Mouse (Mus musculus) hindbrain, embryonic 14.5 days (tissue): ENCODE measurements around the gene Fbn1. TPM values are rescaled to one million over a fixed set of nuclear protein-coding genes. Genes with fewer than 3 reads are reported as not detected.

Experiments
- ATAC-seq: fragments of 200-750 bp; cut with Nextera tagmentation; 2 replicates; pipeline ENCODE4 v1.8.0; 2017; ENCODE audit warnings: moderate number of reproducible peaks, mild to moderate bottlenecking, moderate TSS enrichment, moderate library complexity; ENCODE audit not compliant: low FRiP score
- DNase-seq: peaks from one replicate; pipeline ENCODE4 v3.0.0-alpha.2; 2015; ENCODE audit warnings: low spot score
- H3K27ac ChIP-seq: fragments of 300-500 bp; sonication (generic); 2 replicates; pipeline ENCODE4 v1.5.1; 2014; ENCODE audit warnings: mild to moderate bottlenecking, moderate library complexity
- H3K27me3 ChIP-seq: fragments of 300-500 bp; sonication (generic); 2 replicates; pipeline ENCODE4 v1.6.1; 2014; ENCODE audit warnings: mild to moderate bottlenecking, low read length, mixed read lengths; ENCODE audit not compliant: control insufficient read depth, insufficient read depth
- H3K36me3 ChIP-seq: fragments of 300-500 bp; sonication (generic); replicated peaks from 2 replicates; pipeline ENCODE4 v1.6.1; 2014; ENCODE audit not compliant: control insufficient read depth, insufficient read depth
- H3K4me1 ChIP-seq: fragments of 300-500 bp; sonication (generic); replicated peaks from 2 replicates; pipeline ENCODE4 v1.6.1; 2014; ENCODE audit warnings: antibody characterized with exemption, low read length, mixed read lengths; ENCODE audit not compliant: control insufficient read depth, insufficient read depth
- H3K4me2 ChIP-seq: fragments of 300-500 bp; sonication (generic); replicated peaks from 2 replicates; pipeline ENCODE4 v1.6.1; 2014; ENCODE audit warnings: mild to moderate bottlenecking, moderate library complexity
- H3K4me3 ChIP-seq: fragments of 300-500 bp; sonication (generic); replicated peaks from 2 replicates; pipeline ENCODE4 v1.5.1; 2014; ENCODE audit warnings: mild to moderate bottlenecking, low read length
- H3K9ac ChIP-seq: fragments of 300-500 bp; sonication (generic); 2 replicates; pipeline ENCODE4 v1.6.1; 2014
- H3K9me3 ChIP-seq: fragments of 300-500 bp; sonication (generic); 2 replicates; pipeline ENCODE4 v1.6.1; 2016; ENCODE audit warnings: low read length; ENCODE audit not compliant: control insufficient read depth
- WGBS: fragments of 180-500 bp; shearing (Covaris S2); extraction: QIAGEN DNeasy Blood & Tissue Kit; methylation state at CpG from one replicate; pipeline ENCODE4 v1.1.7; 2014; 5-methylcytosine and 5-hydroxymethylcytosine counted together
- polyA plus RNA-seq: library from polyadenylated mRNA; unstranded; fragments of >200 nt; fragmentation: Nextera tagmentation; extraction: Ambion mirVana; gene quantifications from 2 replicates; pipeline ENCODE4 v1.2.1, GENCODE M21; 2014

Fbn1 gene
- polyA plus RNA-seq, 1 experiment from 2014 or later: 6.7 TPM

- 79% methylated on average over 15 of the region's 15 CpGs for WGBS
- no peak for DNase-seq
These were observed 15.5 kb downstream of the Fbn1 start for GRCm38 (mm10) chr2:125492050-125492900.

GRCm38 (mm10) chr2:125489979-125490378 lies 17.8 kb downstream of the Fbn1 start:
- no peak overlapping the region for H3K27ac ChIP-seq
- no peaks in the 10 kb centered on the region for H3K36me3 ChIP-seq
- no peak for ATAC-seq
- H3K4me1 ChIP-seq: no peaks in the 10 kb centered on the region
- no peak overlapping the region for H3K4me3 ChIP-seq
- no peaks in the 10 kb centered on the region for H3K9me3 ChIP-seq
- WGBS: 97% methylated on average over 1 of the region's 1 CpGs
- no peak overlapping the region for H3K9ac ChIP-seq
- no peak for DNase-seq
- H3K27me3 ChIP-seq: no peaks in the 10 kb centered on the region
- H3K4me2 ChIP-seq: no peak overlapping the region

More at GRCm38 (mm10) chr2:125492050-125492900, 15.5 kb downstream of the Fbn1 start:
- Histone ChIP-seq H3K9me3 (no peaks in the 10 kb centered on the region), H3K4me2 (no peak overlapping the region), H3K4me1 (no peaks in the 10 kb centered on the region), H3K36me3 (no peaks in the 10 kb centered on the region), H3K27ac (no peak overlapping the region), H3K27me3 (no peaks in the 10 kb centered on the region), H3K4me3 (no peak overlapping the region), H3K9ac (no peak overlapping the region)
- no peak for ATAC-seq

- H3K4me1 ChIP-seq: no peaks in the 10 kb centered on the region
- DNase-seq (no peak), ATAC-seq (no peak)
- no peaks in the 10 kb centered on the region for H3K9me3 ChIP-seq
- no peaks in the 10 kb centered on the region for H3K27me3 ChIP-seq
- no peaks in the 10 kb centered on the region for H3K36me3 ChIP-seq
- H3K27ac ChIP-seq: no peak overlapping the region
- H3K4me2 ChIP-seq: no peak overlapping the region
- 84% methylated on average over 9 of the region's 9 CpGs for WGBS
- H3K9ac ChIP-seq: no peak overlapping the region
- H3K4me3 ChIP-seq: no peak overlapping the region
These were observed 22.9 kb downstream of the Fbn1 start for GRCm38 (mm10) chr2:125484910-125485309.

GRCm38 (mm10) chr2:125484164-125484563 lies 23.6 kb downstream of the Fbn1 start:
- Histone ChIP-seq H3K27ac (no peak overlapping the region), H3K9me3 (no peaks in the 10 kb centered on the region), H3K4me1 (no peaks in the 10 kb centered on the region), H3K4me3 (no peak overlapping the region), H3K36me3 (no peaks in the 10 kb centered on the region), H3K9ac (no peak overlapping the region), H3K4me2 (no peak overlapping the region), H3K27me3 (no peaks in the 10 kb centered on the region)
- DNase-seq (no peak), ATAC-seq (no peak)

GRCm38 (mm10) chr2:125481531-125482317 lies 26.1 kb downstream of the Fbn1 start:
- 89% methylated on average over 9 of the region's 9 CpGs for WGBS
- no peak for ATAC-seq
- DNase-seq: no peak
- Histone ChIP-seq H3K36me3 (no peaks in the 10 kb centered on the region), H3K9me3 (no peaks in the 10 kb centered on the region), H3K27me3 (no peaks in the 10 kb centered on the region), H3K9ac (no peak overlapping the region), H3K4me1 (no peaks in the 10 kb centered on the region), H3K27ac (no peak overlapping the region), H3K4me3 (no peak overlapping the region), H3K4me2 (no peak overlapping the region)

GRCm38 (mm10) chr2:125481116-125481515 lies 26.7 kb downstream of the Fbn1 start:
- Histone ChIP-seq H3K4me2 (no peak overlapping the region), H3K4me3 (no peak overlapping the region), H3K4me1 (no peaks in the 10 kb centered on the region), H3K27ac (no peak overlapping the region), H3K9me3 (no peaks in the 10 kb centered on the region), H3K9ac (no peak overlapping the region), H3K36me3 (no peaks in the 10 kb centered on the region), H3K27me3 (no peaks in the 10 kb centered on the region)
- DNase-seq: no peak
- WGBS: 89% methylated on average over 4 of the region's 4 CpGs
- ATAC-seq: no peak

- Histone ChIP-seq H3K36me3 (no peaks in the 10 kb centered on the region), H3K4me2 (no peak overlapping the region), H3K27ac (no peak overlapping the region), H3K4me1 (no peaks in the 10 kb centered on the region), H3K9me3 (no peaks in the 10 kb centered on the region), H3K9ac (no peak overlapping the region), H3K4me3 (no peak overlapping the region), H3K27me3 (no peaks in the 10 kb centered on the region)
- WGBS: 85% methylated on average over 5 of the region's 5 CpGs
- DNase-seq: no peak
- no peak for ATAC-seq
These were observed 27.7 kb downstream of the Fbn1 start for GRCm38 (mm10) chr2:125480057-125480456.

GRCm38 (mm10) chr2:125478705-125479104 lies 29.1 kb downstream of the Fbn1 start:
- Histone ChIP-seq H3K36me3 (no peaks in the 10 kb centered on the region), H3K27me3 (no peaks in the 10 kb centered on the region), H3K9me3 (no peaks in the 10 kb centered on the region), H3K27ac (no peak overlapping the region), H3K4me3 (no peak overlapping the region), H3K9ac (no peak overlapping the region), H3K4me2 (no peak overlapping the region), H3K4me1 (no peaks in the 10 kb centered on the region)
- WGBS: 71% methylated on average over 4 of the region's 4 CpGs
- DNase-seq: no peak
- no peak for ATAC-seq

- H3K4me1 ChIP-seq: no peaks in the 10 kb centered on the region
- H3K9me3 ChIP-seq: no peaks in the 10 kb centered on the region
- H3K27ac ChIP-seq: no peak overlapping the region
- ATAC-seq (no peak), DNase-seq (no peak)
- H3K9ac ChIP-seq: no peak overlapping the region
- H3K4me3 ChIP-seq: no peak overlapping the region
- no peak overlapping the region for H3K4me2 ChIP-seq
- WGBS: 67% methylated on average over 3 of the region's 3 CpGs
- H3K27me3 ChIP-seq: no peaks in the 10 kb centered on the region
- no peaks in the 10 kb centered on the region for H3K36me3 ChIP-seq
These were observed 30.4 kb downstream of the Fbn1 start for GRCm38 (mm10) chr2:125477367-125477766.
